Mouse (Mus musculus): ENCODE results near the gene Prcp. TPM values are rescaled to one million over a fixed set of nuclear protein-coding genes. Genes with fewer than 3 reads are reported as not detected.

Gene Prcp
- polyA plus RNA-seq, 1 experiment from 2014 or later, result 16.5 TPM

GRCm38 (mm10) chr7:92871596-92871995 lies 2.7 kb upstream of the Prcp start:
- H3K36me3 ChIP-seq, result peaks cover 19% of the 10 kb centered on the region
- ATAC-seq (ENCODE audit: low read depth) (no peak), DNase-seq (no peak)
- H3K27ac ChIP-seq, result peak overlapping the region; percentile 40; the same call in 1 of the 2 replicates
- WGBS (ENCODE audit: insufficient replicate concordance), result 61% methylated on average over 4 of the region's 4 CpGs
- H3K4me1 ChIP-seq (replicated peaks), result peaks cover 37% of the 10 kb centered on the region
- no peaks in the 10 kb centered on the region for H3K9me3 ChIP-seq (replicated peaks)
- no peak overlapping the region for H3K4me3 ChIP-seq (replicated peaks)
- H3K9ac ChIP-seq, result no peak overlapping the region; the same call in 1 of the 2 replicates
- H3K27me3 ChIP-seq, result no peaks in the 10 kb centered on the region
- H3K4me2 ChIP-seq, result no peak overlapping the region

DNA sequence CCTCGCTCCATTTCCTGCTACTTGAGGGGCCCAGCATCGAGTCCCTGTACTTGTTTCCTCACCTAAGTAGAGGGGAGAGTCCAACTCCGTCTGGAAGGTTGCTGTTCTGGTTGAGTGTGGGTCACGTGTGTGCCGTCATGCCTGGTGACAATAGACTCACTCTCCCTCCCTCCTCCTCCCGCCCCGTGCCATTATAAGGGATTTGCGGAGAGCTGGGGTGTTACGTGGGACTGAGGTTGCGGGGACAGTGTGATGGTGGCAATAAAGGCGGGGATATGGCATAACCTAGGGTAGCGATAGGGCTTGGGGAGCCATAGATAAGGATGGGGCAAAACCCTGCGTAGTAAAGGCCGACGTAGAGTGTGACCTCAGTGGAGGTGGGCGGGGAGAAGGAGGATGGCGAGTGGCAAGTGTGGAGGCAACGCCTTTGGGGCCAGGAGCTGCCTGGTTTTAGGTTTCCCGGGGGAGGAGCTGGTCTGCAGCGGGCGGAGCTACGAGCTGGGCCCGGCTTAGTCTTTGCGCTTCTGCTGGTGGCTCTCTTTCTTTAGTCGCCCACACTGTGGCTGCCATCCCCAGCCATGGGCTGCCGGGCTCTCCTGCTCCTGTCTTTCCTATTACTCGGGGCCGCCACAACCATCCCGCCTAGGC lies 615 bp downstream of the Prcp start:
- WGBS (ENCODE audit: insufficient replicate concordance), result under 1% methylated on average over 29 of the region's 29 CpGs

DNA sequence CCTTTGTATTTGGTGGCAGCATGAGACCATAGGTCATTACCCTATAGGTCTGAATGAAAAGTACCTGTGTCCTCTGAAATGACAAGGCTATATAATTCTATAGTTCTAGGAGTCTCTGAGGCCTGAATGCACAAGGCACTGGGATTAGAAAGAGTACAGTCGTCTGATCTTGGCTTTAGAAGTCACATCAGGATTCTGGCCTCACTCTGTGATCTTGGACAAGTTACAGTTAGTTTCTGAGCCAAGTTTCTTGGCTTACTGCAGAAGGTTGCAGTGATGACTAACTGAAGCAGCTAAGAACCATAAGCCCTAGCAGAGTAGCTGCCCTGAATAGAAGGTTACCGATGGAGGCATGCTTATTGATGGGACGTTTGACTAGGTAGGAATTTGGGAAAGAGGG lies 1.8 kb downstream of the Prcp start:
- Histone ChIP-seq H3K4me2 (peak overlapping the region; percentile 91), H3K9me3 (replicated peaks) (no peaks in the 10 kb centered on the region), H3K4me3 (replicated peaks) (peak overlapping the region; percentile 78), H3K27ac (peak overlapping the region; percentile 99), H3K27me3 (no peaks in the 10 kb centered on the region), H3K36me3 (peaks cover 10% of the 10 kb centered on the region), H3K4me1 (replicated peaks) (peaks cover 73% of the 10 kb centered on the region), H3K9ac (peak overlapping the region; percentile 91)
- DNase-seq, result no peak
- WGBS (ENCODE audit: insufficient replicate concordance), result 15% methylated on average over 3 of the region's 3 CpGs
- ATAC-seq (ENCODE audit: low read depth), result no peak

More for the DNA sequence above, 615 bp downstream of the Prcp start:
- Histone ChIP-seq H3K4me3 (replicated peaks) (peak overlapping the region; percentile 78), H3K27ac (peak overlapping the region; percentile 99), H3K9me3 (replicated peaks) (no peaks in the 10 kb centered on the region), H3K27me3 (no peaks in the 10 kb centered on the region), H3K4me1 (replicated peaks) (peaks cover 67% of the 10 kb centered on the region), H3K36me3 (peaks cover 10% of the 10 kb centered on the region), H3K4me2 (peak overlapping the region; percentile 91), H3K9ac (peak overlapping the region; percentile 91)
- DNase-seq, result peak; percentile 97
- ATAC-seq (ENCODE audit: low read depth), result peak; percentile 92

GRCm38 (mm10) chr7:92876538-92876937 lies 2.3 kb downstream of the Prcp start:
- 12% methylated on average over 7 of the region's 7 CpGs for WGBS (ENCODE audit: insufficient replicate concordance)

DNA sequence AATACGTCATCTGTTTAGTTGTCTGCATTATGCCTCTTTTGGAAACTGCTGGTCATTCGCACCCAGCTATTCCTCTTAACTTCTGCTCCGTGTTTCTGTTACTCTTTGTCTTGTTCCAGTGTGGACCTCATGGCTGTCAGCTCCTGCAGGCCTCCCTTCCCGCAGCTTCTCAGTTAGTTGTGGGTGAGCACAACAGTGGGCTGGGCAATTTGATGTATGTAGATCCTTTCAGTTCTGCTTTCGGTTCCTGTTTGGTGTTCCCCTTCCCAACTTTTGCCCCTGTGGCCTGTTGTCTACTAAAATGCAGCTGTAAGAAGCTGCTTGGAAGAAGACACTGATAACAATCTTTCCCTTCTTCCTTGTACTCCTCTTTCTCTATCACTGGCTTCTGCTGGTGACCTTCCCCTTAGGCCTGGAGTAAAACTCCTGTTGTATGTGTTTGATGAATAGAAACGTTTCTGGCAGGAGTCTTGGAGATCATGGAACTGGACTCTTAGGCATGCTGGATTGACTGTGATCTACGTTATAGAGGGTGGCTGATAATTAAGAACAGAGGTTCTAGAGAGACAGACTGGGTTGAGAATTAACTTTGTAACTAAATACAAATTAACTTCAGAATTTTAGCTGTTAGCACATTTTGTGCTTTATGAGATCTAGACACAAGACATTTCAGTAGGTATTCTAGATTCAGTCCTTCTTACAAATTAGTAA lies 4.5 kb downstream of the Prcp start:
- H3K9ac ChIP-seq, result peak overlapping the region; percentile 54
- no peak for DNase-seq
- peak overlapping the region; percentile 33 for H3K4me3 ChIP-seq (replicated peaks)
- WGBS (ENCODE audit: insufficient replicate concordance), result 39% methylated on average over 7 of the region's 7 CpGs
- H3K4me2 ChIP-seq, result peak overlapping the region; percentile 91
- H3K4me1 ChIP-seq (replicated peaks), result peaks cover 76% of the 10 kb centered on the region
- H3K9me3 ChIP-seq (replicated peaks), result no peaks in the 10 kb centered on the region
- no peak for ATAC-seq (ENCODE audit: low read depth)
- H3K27ac ChIP-seq, result peak overlapping the region; percentile 68
- H3K36me3 ChIP-seq, result no peaks in the 10 kb centered on the region; the same call in 1 of the 2 replicates
- H3K27me3 ChIP-seq, result no peaks in the 10 kb centered on the region

More at GRCm38 (mm10) chr7:92876538-92876937, 2.3 kb downstream of the Prcp start:
- Histone ChIP-seq H3K4me2 (peak overlapping the region; percentile 91), H3K27me3 (no peaks in the 10 kb centered on the region), H3K4me3 (replicated peaks) (peak overlapping the region; percentile 78), H3K36me3 (peaks cover 6% of the 10 kb centered on the region), H3K9ac (peak overlapping the region; percentile 91), H3K9me3 (replicated peaks) (no peaks in the 10 kb centered on the region), H3K27ac (peak overlapping the region; percentile 99), H3K4me1 (replicated peaks) (peaks cover 74% of the 10 kb centered on the region)
- no peak for DNase-seq
- no peak for ATAC-seq (ENCODE audit: low read depth)

DNA sequence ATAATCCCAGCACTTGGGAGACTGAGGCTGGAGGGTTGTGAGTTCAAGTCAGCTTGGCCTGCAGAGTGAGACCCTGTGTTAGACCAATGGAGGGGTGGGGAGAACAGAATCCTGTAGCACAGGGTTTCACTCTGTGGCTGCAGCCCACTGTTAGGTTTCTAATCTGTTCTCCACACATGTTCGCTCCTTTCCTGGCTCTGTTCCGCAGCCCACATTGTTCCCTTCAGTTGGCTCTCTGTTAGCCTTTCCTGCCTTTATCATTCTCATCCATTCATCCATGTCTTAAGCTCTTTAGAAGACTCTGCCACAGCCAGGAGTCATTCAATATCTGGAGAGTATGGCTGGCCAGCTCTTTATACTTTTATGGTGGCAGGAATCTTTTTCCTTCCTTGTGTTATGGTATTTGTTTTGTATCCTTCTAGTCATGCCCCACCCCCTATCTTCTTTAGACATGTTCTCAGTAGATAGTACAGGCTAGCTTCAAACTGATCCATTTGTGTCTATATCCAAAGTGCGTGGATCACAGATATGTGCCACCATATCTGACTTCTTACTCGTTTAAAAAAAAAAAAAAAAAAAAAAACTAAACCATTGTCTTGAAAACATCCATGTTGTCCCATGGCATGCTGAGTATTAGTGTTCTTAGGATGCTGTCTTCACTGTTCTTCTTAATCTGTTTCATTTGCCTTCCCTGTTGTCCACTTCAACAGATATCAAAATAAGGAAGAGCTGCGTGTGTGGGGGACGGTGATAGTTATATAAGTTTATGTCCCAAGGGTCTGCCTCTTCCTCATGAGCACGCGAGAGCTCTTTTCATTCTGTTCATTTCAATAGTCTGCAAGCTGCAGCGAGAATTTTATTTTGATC lies 9.8 kb downstream of the Prcp start:
- no peaks in the 10 kb centered on the region for H3K27me3 ChIP-seq
- H3K9ac ChIP-seq, result peak overlapping the region; percentile 44
- peak overlapping the region; percentile 89 for H3K27ac ChIP-seq
- peaks cover 4% of the 10 kb centered on the region; the same call in 1 of the 2 replicates for H3K36me3 ChIP-seq
- peak; percentile 83 for ATAC-seq (ENCODE audit: low read depth)
- WGBS (ENCODE audit: insufficient replicate concordance), result 27% methylated on average over 9 of the region's 9 CpGs
- H3K9me3 ChIP-seq (replicated peaks), result no peaks in the 10 kb centered on the region
- H3K4me1 ChIP-seq (replicated peaks), result peaks cover 93% of the 10 kb centered on the region
- DNase-seq, result peak; percentile 56
- H3K4me3 ChIP-seq (replicated peaks), result no peak overlapping the region; the same call in 1 of the 2 replicates
- peak overlapping the region; percentile 48 for H3K4me2 ChIP-seq

GRCm38 (mm10) chr7:92884998-92885660 lies 10.9 kb downstream of the Prcp start:
- H3K27ac ChIP-seq, result peak overlapping the region; percentile 89
- 69% methylated on average over 6 of the region's 6 CpGs for WGBS (ENCODE audit: insufficient replicate concordance)
- peak overlapping the region; percentile 48 for H3K4me2 ChIP-seq
- H3K4me1 ChIP-seq (replicated peaks), result peaks cover 93% of the 10 kb centered on the region
- H3K9ac ChIP-seq, result peak overlapping the region; percentile 40; the same call in 1 of the 2 replicates
- H3K4me3 ChIP-seq (replicated peaks), result no peak overlapping the region
- H3K9me3 ChIP-seq (replicated peaks), result no peaks in the 10 kb centered on the region
- H3K27me3 ChIP-seq, result no peaks in the 10 kb centered on the region
- ATAC-seq (ENCODE audit: low read depth) (no peak), DNase-seq (no peak)
- peaks cover 8% of the 10 kb centered on the region for H3K36me3 ChIP-seq

GRCm38 (mm10) chr7:92886801-92887200 lies 12.5 kb downstream of the Prcp start:
- no peak overlapping the region for H3K4me3 ChIP-seq (replicated peaks)
- H3K9ac ChIP-seq, result peak overlapping the region; percentile 27
- H3K4me2 ChIP-seq, result peak overlapping the region; percentile 31
- WGBS (ENCODE audit: insufficient replicate concordance), result 46% methylated on average over 7 of the region's 7 CpGs
- no peaks in the 10 kb centered on the region for H3K9me3 ChIP-seq (replicated peaks)
- peaks cover 80% of the 10 kb centered on the region for H3K4me1 ChIP-seq (replicated peaks)
- ATAC-seq (ENCODE audit: low read depth) (peak; percentile 79), DNase-seq (no peak)
- peak overlapping the region; percentile 89 for H3K27ac ChIP-seq
- H3K27me3 ChIP-seq, result no peaks in the 10 kb centered on the region
- H3K36me3 ChIP-seq, result peaks cover 8% of the 10 kb centered on the region; the same call in 1 of the 2 replicates

DNA sequence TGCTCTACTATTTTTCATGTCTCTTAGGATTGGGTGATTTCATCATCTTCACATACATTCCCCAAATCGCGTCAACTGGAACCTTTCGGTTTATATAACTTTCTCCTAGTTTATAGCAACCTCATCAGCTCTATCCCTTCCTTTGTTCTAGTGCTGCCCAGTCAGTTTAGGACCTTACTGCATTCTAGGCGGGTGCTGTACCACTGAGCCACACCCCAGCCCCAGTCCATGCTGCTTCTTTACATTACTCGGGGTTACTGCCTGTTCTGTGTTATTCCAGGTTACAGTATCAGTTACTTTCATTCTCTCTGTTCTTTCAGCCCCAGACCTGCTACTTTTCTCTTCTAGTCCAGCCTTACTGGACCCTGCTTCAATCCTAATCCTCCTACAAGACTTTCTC lies 13.0 kb downstream of the Prcp start:
- H3K9ac ChIP-seq, result peak overlapping the region; percentile 23; the same call in 1 of the 2 replicates
- no peaks in the 10 kb centered on the region for H3K27me3 ChIP-seq
- DNase-seq, result no peak
- peak; percentile 65 for ATAC-seq (ENCODE audit: low read depth)
- H3K27ac ChIP-seq, result peak overlapping the region; percentile 89
- H3K36me3 ChIP-seq, result peaks cover 11% of the 10 kb centered on the region; the same call in 1 of the 2 replicates
- peaks cover 76% of the 10 kb centered on the region for H3K4me1 ChIP-seq (replicated peaks)
- H3K4me2 ChIP-seq, result peak overlapping the region; percentile 31
- H3K9me3 ChIP-seq (replicated peaks), result no peaks in the 10 kb centered on the region
- no peak overlapping the region for H3K4me3 ChIP-seq (replicated peaks)
- WGBS (ENCODE audit: insufficient replicate concordance), result 67% methylated on average over 5 of the region's 5 CpGs

DNA sequence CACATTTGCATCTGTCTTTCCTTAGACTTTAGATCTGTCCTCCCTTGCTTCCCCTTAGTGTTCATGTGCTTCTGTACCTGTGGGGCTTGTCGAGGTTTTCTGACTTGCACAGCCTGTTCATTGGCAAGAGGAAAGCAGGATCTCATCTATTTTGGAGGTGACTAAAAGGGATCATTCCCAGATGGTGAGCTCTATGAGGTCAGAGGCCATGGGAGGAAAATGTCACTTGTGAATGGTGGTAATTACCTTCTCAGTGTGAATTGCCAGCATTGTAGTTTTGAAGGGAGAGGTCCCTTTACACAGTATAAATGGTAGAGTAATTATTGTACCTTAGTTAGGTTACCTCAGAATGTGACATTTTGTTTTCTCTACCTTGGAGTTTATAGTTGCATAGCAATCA lies 15.9 kb downstream of the Prcp start:
- Histone ChIP-seq H3K4me2 (no peak overlapping the region), H3K4me3 (replicated peaks) (no peak overlapping the region), H3K27me3 (no peaks in the 10 kb centered on the region), H3K9ac (no peak overlapping the region), H3K4me1 (replicated peaks) (peaks cover 46% of the 10 kb centered on the region), H3K36me3 (peaks cover 15% of the 10 kb centered on the region; the same call in 1 of the 2 replicates), H3K27ac (no peak overlapping the region), H3K9me3 (replicated peaks) (no peaks in the 10 kb centered on the region)
- ATAC-seq (ENCODE audit: low read depth) (no peak), DNase-seq (no peak)
- 45% methylated on average over 1 of the region's 1 CpGs for WGBS (ENCODE audit: insufficient replicate concordance)
